Mouse (Mus musculus) stomach, postnatal 0 days (tissue): Measurements from ENCODE around the gene Hoxc4. TPM values are rescaled to one million over a fixed set of nuclear protein-coding genes. Genes with fewer than 3 reads are reported as not detected.

ENCODE experiments used
- ATAC-seq: fragments of 200-750 bp; cut with Nextera tagmentation; 2 replicates; pipeline ENCODE4 v1.8.0; 2017; ENCODE audit not compliant: low FRiP score, low TSS enrichment
- DNase-seq: peaks from one replicate; pipeline ENCODE4 v3.0.0-alpha.2; 2016; ENCODE audit warnings: low spot score
- H3K27ac ChIP-seq: fragments of 300-500 bp; sonication (generic); replicated peaks from 2 replicates; pipeline ENCODE4 v1.5.1; 2014; ENCODE audit warnings: mild to moderate bottlenecking, control low read depth
- H3K27me3 ChIP-seq: fragments of 300-500 bp; sonication (generic); 2 replicates; pipeline ENCODE4 v1.6.1; 2014; ENCODE audit warnings: low read length; ENCODE audit not compliant: control insufficient read depth, insufficient read depth
- H3K36me3 ChIP-seq: fragments of 300-500 bp; sonication (generic); 2 replicates; pipeline ENCODE4 v1.6.1; 2014; ENCODE audit warnings: low read length, mixed read lengths; ENCODE audit not compliant: control insufficient read depth, insufficient read depth
- H3K4me1 ChIP-seq: fragments of 300-500 bp; sonication (generic); replicated peaks from 2 replicates; pipeline ENCODE4 v1.6.1; 2014; ENCODE audit warnings: antibody characterized with exemption; ENCODE audit not compliant: control insufficient read depth, insufficient read depth
- H3K4me2 ChIP-seq: fragments of 300-500 bp; sonication (generic); replicated peaks from 2 replicates; pipeline ENCODE4 v1.6.1; 2014; ENCODE audit warnings: low read depth, mild to moderate bottlenecking, control low read depth, moderate library complexity
- H3K4me3 ChIP-seq: fragments of 300-500 bp; sonication (generic); 2 replicates; pipeline ENCODE4 v1.5.1; 2014; ENCODE audit warnings: low read depth, low read length, control low read depth
- H3K9ac ChIP-seq: fragments of 300-500 bp; sonication (generic); 2 replicates; pipeline ENCODE4 v1.6.1; 2014; ENCODE audit warnings: mild to moderate bottlenecking, low read length, control low read depth, mixed read lengths
- H3K9me3 ChIP-seq: fragments of 300-500 bp; sonication (generic); 2 replicates; pipeline ENCODE4 v1.6.1; 2016; ENCODE audit warnings: low read length; ENCODE audit not compliant: control insufficient read depth
- CTCF ChIP-seq: IDR thresholded peaks from 2 replicates; pipeline ENCODE4 v1.5.1; 2016; ENCODE audit warnings: antibody characterized with exemption, low read depth, mild to moderate bottlenecking, moderate library complexity
- EP300 ChIP-seq: optimal IDR thresholded peaks from 2 replicates; pipeline ENCODE3; 2016; ENCODE audit warnings: antibody characterized with exemption
- WGBS: fragments of 180-500 bp; shearing (Covaris S2); extraction: QIAGEN DNeasy Blood & Tissue Kit; methylation state at CpG from one replicate; pipeline ENCODE4 v1.1.7; 2014; 5-methylcytosine and 5-hydroxymethylcytosine counted together
- polyA plus RNA-seq: library from polyadenylated mRNA; unstranded; fragments of >200 nt; fragmentation: Nextera tagmentation; extraction: Ambion mirVana; gene quantifications from 2 replicates; pipeline ENCODE4 v1.2.1, GENCODE M21; 2015

Hoxc4 gene
- polyA plus RNA-seq, 1 experiment from 2014 or later = 10.4 TPM

- TF ChIP-seq CTCF = no peak
- no peak for TF ChIP-seq EP300
- Histone ChIP-seq H3K36me3 (no peaks in the 10 kb centered on the region), H3K27ac (no peak overlapping the region; the same call in 1 of the 2 replicates), H3K9ac (no peak overlapping the region), H3K4me3 (no peak overlapping the region), H3K27me3 (peaks cover 19% of the 10 kb centered on the region; the same call in 1 of the 2 replicates), H3K9me3 (no peaks in the 10 kb centered on the region), H3K4me1 (0 out of 2 replicates have a peak, but pooled peaks cover 2% of the 10 kb centered on the region), H3K4me2 (no peak overlapping the region)
- no peak for ATAC-seq
- 15% methylated on average over 13 of the region's 13 CpGs for WGBS
- DNase-seq = no peak
Observed at GRCm38 (mm10) chr15:103002821-103003448, 15.8 kb upstream of the Hoxc4 start.

DNA sequence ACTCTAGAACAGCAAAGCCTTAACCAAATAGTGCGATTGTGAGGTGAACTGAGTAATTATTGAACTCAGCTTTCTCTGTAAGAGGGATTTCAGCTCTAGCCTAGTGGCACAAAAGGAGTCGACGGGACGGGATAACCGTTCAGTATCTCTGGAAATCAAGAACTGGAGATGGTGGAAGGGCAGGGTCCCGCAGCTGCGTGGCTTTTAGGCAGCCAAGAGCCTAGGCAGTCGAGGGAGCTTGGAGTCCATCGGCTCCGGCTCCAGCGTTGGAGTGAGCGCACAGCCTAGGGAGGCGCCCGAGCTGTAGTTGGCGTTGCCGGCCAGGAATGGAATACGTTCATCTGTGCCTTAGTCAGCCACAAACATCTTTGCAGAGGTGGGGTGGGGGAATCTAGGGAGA, 13.4 kb upstream of the Hoxc4 start:
- no peaks in the 10 kb centered on the region for H3K9me3 ChIP-seq
- no peak for ATAC-seq
- no peak overlapping the region; the same call in 1 of the 2 replicates for H3K9ac ChIP-seq
- H3K4me2 ChIP-seq = peak overlapping the region; percentile 26
- 4% methylated on average over 17 of the region's 17 CpGs for WGBS
- 0 out of 2 replicates have a peak overlapping the region, but pooled peaks have one; percentile 4 for H3K4me3 ChIP-seq
- H3K36me3 ChIP-seq = no peaks in the 10 kb centered on the region
- no peaks in the 10 kb centered on the region for H3K4me1 ChIP-seq
- TF ChIP-seq EP300 (no peak), CTCF (no peak)
- peak overlapping the region; percentile 75 for H3K27ac ChIP-seq
- H3K27me3 ChIP-seq = peaks cover 18% of the 10 kb centered on the region; the same call in 1 of the 2 replicates
- DNase-seq = no peak

DNA sequence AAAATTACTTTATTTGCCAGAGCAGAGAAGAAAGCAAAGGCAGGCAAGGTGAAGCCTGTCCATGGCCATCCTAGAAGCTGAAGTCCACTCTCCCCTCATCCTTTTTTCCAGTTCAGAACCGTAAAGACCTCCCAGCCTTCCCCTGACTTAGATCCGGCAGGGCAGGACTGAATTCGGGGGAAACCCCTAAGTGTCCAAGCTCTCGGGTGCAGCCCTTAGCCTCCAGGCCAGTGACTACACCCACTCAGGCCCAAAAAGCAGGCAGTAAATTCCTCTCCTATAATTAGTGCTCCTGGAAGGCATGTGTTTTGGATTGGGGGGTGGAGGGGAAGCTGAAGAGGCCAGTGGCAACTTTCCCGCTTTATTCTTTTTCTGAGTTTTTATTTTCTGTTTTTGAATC, 12.9 kb upstream of the Hoxc4 start:
- 23% methylated on average over 5 of the region's 5 CpGs for WGBS
- H3K9ac ChIP-seq = peak overlapping the region; percentile 41; the same call in 1 of the 2 replicates
- ATAC-seq (no peak), DNase-seq (no peak)
- TF ChIP-seq EP300 = no peak
- TF ChIP-seq CTCF = no peak
- no peaks in the 10 kb centered on the region for H3K36me3 ChIP-seq
- peaks cover 16% of the 10 kb centered on the region; the same call in 1 of the 2 replicates for H3K27me3 ChIP-seq
- H3K4me2 ChIP-seq = peak overlapping the region; percentile 26
- no peaks in the 10 kb centered on the region for H3K9me3 ChIP-seq
- H3K4me1 ChIP-seq = no peaks in the 10 kb centered on the region
- 0 out of 2 replicates have a peak overlapping the region, but pooled peaks have one; percentile 4 for H3K4me3 ChIP-seq
- peak overlapping the region; percentile 75 for H3K27ac ChIP-seq

GRCm38 (mm10) chr15:103006326-103006725, 12.4 kb upstream of the Hoxc4 start:
- no peak for DNase-seq
- H3K4me2 ChIP-seq = peak overlapping the region; percentile 26; the same call in 1 of the 2 replicates
- H3K9ac ChIP-seq = no peak overlapping the region

GRCm38 (mm10) chr15:103009265-103010111, 9.2 kb upstream of the Hoxc4 start:
- DNase-seq (no peak), ATAC-seq (no peak)
- Histone ChIP-seq H3K27me3 (peaks cover 14% of the 10 kb centered on the region; the same call in 1 of the 2 replicates), H3K4me2 (peak overlapping the region; percentile 52), H3K4me1 (no peaks in the 10 kb centered on the region), H3K36me3 (no peaks in the 10 kb centered on the region), H3K4me3 (peak overlapping the region; percentile 41), H3K9me3 (no peaks in the 10 kb centered on the region), H3K9ac (peak overlapping the region; percentile 66), H3K27ac (peak overlapping the region; percentile 80)
- TF ChIP-seq EP300 (no peak), CTCF (no peak)
- 8% methylated on average over 27 of the region's 27 CpGs for WGBS

More at GRCm38 (mm10) chr15:103006326-103006725, 12.4 kb upstream of the Hoxc4 start:
- no peaks in the 10 kb centered on the region for H3K36me3 ChIP-seq
- H3K27ac ChIP-seq = peak overlapping the region; percentile 75
- WGBS = 8% methylated on average over 1 of the region's 1 CpGs
- H3K27me3 ChIP-seq = peaks cover 16% of the 10 kb centered on the region; the same call in 1 of the 2 replicates
- no peak for ATAC-seq
- H3K4me3 ChIP-seq = no peak overlapping the region
- no peaks in the 10 kb centered on the region for H3K4me1 ChIP-seq
- no peak for TF ChIP-seq EP300
- no peaks in the 10 kb centered on the region for H3K9me3 ChIP-seq
